Mouse (Mus musculus) forebrain, embryonic 11.5 days (tissue): ENCODE data around the gene Pi4k2a. TPM values are rescaled to one million over a fixed set of nuclear protein-coding genes. Genes with fewer than 3 reads are reported as not detected.

ENCODE experiments used
- ATAC-seq: fragments of 200-750 bp; cut with Nextera tagmentation; replicated peaks from 2 replicates; pipeline ENCODE4 v1.8.0; 2017; ENCODE audit warnings: moderate TSS enrichment; ENCODE audit not compliant: low FRiP score
- DNase-seq: peaks from one replicate; pipeline ENCODE4 v3.0.0-alpha.2; 2017; ENCODE audit warnings: low spot score
- H3K27ac ChIP-seq: fragments of 300-500 bp; sonication (generic); 2 replicates; pipeline ENCODE4 v1.5.1; 2014; ENCODE audit warnings: low read depth, low read length
- H3K27me3 ChIP-seq: fragments of 300-500 bp; sonication (generic); 2 replicates; pipeline ENCODE4 v1.6.1; 2014; ENCODE audit warnings: mild to moderate bottlenecking, low read length, mixed read lengths; ENCODE audit not compliant: control insufficient read depth, insufficient read depth
- H3K36me3 ChIP-seq: fragments of 300-500 bp; sonication (generic); 2 replicates; pipeline ENCODE4 v1.6.1; 2014; ENCODE audit warnings: mild to moderate bottlenecking, low read length, moderate library complexity, mixed read lengths; ENCODE audit not compliant: control insufficient read depth, insufficient read depth
- H3K4me1 ChIP-seq: fragments of 300-500 bp; sonication (generic); replicated peaks from 2 replicates; pipeline ENCODE4 v1.6.1; 2014; ENCODE audit warnings: low read length, mixed read lengths; ENCODE audit not compliant: control insufficient read depth, insufficient read depth
- H3K4me2 ChIP-seq: fragments of 300-500 bp; sonication (generic); 2 replicates; pipeline ENCODE4 v1.6.1; 2014; ENCODE audit warnings: low read depth, mild to moderate bottlenecking, low read length, moderate library complexity, mixed read lengths; ENCODE audit not compliant: severe bottlenecking
- H3K4me3 ChIP-seq: fragments of 300-500 bp; sonication (generic); 2 replicates; pipeline ENCODE4 v1.5.1; 2014; ENCODE audit warnings: low read depth, low read length
- H3K9ac ChIP-seq: fragments of 300-500 bp; sonication (generic); 2 replicates; pipeline ENCODE4 v1.6.1; 2014; ENCODE audit warnings: low read length
- H3K9me3 ChIP-seq: fragments of 300-500 bp; sonication (generic); 2 replicates; pipeline ENCODE4 v1.6.1; 2016; ENCODE audit warnings: low read length, mixed read lengths; ENCODE audit not compliant: control insufficient read depth
- WGBS: fragments of 180-500 bp; shearing (Covaris S2); extraction: QIAGEN DNeasy Blood & Tissue Kit; methylation state at CpG from one replicate; pipeline ENCODE4 v1.1.7; 2014; 5-methylcytosine and 5-hydroxymethylcytosine counted together
- polyA plus RNA-seq: library from polyadenylated mRNA; unstranded; fragments of >200 nt; fragmentation: Nextera tagmentation; extraction: Ambion mirVana; gene quantifications from 2 replicates; pipeline ENCODE4 v1.2.1, GENCODE M21; 2014

The Pi4k2a gene
- polyA plus RNA-seq, 1 experiment from 2014 or later, result 29.0 TPM

DNA sequence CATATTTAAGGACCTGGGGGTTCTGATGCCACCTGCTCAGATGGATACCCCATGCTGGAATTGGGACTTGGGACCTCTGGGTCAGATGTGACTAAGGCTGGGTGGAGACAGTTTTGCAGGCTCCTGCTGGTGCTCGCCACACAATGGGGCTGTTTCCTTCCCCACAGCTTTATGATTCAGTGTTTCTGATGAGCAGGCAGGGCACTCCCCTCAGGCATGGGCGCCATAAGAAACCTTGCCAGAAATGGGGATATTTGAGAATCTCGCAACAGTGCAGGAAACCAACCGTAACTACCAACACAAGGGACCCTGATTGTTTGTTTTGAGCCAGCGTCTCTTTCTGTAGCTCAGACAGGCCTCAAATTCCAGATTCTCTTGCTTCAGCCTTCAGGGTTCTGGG, 40.8 kb downstream of the Pi4k2a start:
- WGBS, result 79% methylated on average over 5 of the region's 5 CpGs

DNA sequence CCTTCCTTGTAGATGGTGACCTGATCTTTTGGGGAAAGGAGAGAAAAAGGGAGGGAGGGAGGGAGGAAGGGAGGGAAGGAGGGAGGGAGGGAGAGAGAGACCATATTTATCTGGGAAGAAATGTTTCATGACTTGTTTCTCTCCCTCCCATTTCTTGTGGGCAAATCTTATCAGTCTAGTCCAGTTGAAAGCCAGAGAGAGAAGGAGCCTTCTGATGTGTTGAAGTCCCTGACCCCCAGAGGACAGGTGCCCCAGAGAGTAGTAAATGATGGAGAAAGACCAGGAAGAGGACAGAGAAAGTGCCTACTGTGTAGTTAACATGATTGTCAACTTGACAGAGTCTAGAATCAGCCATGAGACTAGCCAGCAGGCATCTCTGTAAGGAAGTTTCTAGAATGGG, 44.8 kb downstream of the Pi4k2a start:
- H3K4me3 ChIP-seq, result no peak overlapping the region
- ATAC-seq (no peak), DNase-seq (no peak)
- H3K27me3 ChIP-seq, result no peaks in the 10 kb centered on the region
- H3K4me1 ChIP-seq, result peaks cover 3% of the 10 kb centered on the region; the same call in 1 of the 2 replicates
- H3K27ac ChIP-seq, result no peak overlapping the region
- H3K9ac ChIP-seq, result no peak overlapping the region
- H3K36me3 ChIP-seq, result no peaks in the 10 kb centered on the region
- H3K9me3 ChIP-seq, result no peaks in the 10 kb centered on the region
- H3K4me2 ChIP-seq, result no peak overlapping the region

More for the DNA sequence above, 40.8 kb downstream of the Pi4k2a start:
- ATAC-seq (no peak), DNase-seq (no peak)
- H3K9ac ChIP-seq, result no peak overlapping the region
- peaks cover 6% of the 10 kb centered on the region for H3K4me1 ChIP-seq
- no peak overlapping the region for H3K27ac ChIP-seq
- no peaks in the 10 kb centered on the region for H3K36me3 ChIP-seq
- H3K27me3 ChIP-seq, result no peaks in the 10 kb centered on the region
- no peaks in the 10 kb centered on the region for H3K9me3 ChIP-seq
- H3K4me2 ChIP-seq, result no peak overlapping the region
- no peak overlapping the region for H3K4me3 ChIP-seq

DNA sequence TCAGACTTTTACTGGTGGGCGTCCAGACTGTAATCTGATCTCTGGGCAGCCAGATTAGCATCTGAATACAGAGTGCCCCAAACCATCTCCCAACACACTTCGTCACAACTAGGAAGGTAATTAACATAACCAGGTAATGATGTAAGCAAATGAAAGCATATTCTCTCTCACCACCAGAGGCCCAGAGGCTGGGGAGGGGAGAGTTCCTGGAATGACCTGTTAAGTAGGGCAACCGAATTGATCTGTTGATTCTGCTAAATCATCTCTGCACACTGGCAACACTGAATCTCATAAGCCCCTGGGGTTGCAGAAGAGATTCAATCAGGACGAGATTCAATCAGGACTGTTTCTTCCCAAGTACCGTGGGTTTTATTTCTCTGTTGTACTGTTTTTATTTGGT, 45.9 kb downstream of the Pi4k2a start:
- Histone ChIP-seq H3K9me3 (no peaks in the 10 kb centered on the region), H3K4me2 (no peak overlapping the region), H3K27me3 (no peaks in the 10 kb centered on the region), H3K4me3 (no peak overlapping the region), H3K9ac (no peak overlapping the region), H3K27ac (no peak overlapping the region), H3K4me1 (peaks cover 3% of the 10 kb centered on the region; the same call in 1 of the 2 replicates), H3K36me3 (no peaks in the 10 kb centered on the region)
- no peak for DNase-seq
- ATAC-seq, result 0 out of 2 replicates have a peak, but pooled peaks have one; percentile 39
- 26% methylated on average over 5 of the region's 5 CpGs for WGBS

GRCm38 (mm10) chr19:42137167-42137672, 47.0 kb downstream of the Pi4k2a start:
- DNase-seq (no peak), ATAC-seq (no peak)
- Histone ChIP-seq H3K9me3 (no peaks in the 10 kb centered on the region), H3K36me3 (no peaks in the 10 kb centered on the region), H3K4me3 (no peak overlapping the region), H3K4me2 (no peak overlapping the region), H3K27ac (no peak overlapping the region), H3K4me1 (peaks cover 3% of the 10 kb centered on the region; the same call in 1 of the 2 replicates), H3K27me3 (no peaks in the 10 kb centered on the region), H3K9ac (no peak overlapping the region)
- WGBS, result 89% methylated on average over 4 of the region's 4 CpGs

- WGBS, result 90% methylated on average over 15 of the region's 15 CpGs
- Histone ChIP-seq H3K4me1 (peaks cover 3% of the 10 kb centered on the region; the same call in 1 of the 2 replicates), H3K9me3 (no peaks in the 10 kb centered on the region), H3K9ac (no peak overlapping the region), H3K4me3 (no peak overlapping the region), H3K36me3 (no peaks in the 10 kb centered on the region), H3K4me2 (no peak overlapping the region), H3K27me3 (no peaks in the 10 kb centered on the region), H3K27ac (no peak overlapping the region)
- ATAC-seq, result no peak
- no peak for DNase-seq
Observed at GRCm38 (mm10) chr19:42138517-42139285, 48.4 kb downstream of the Pi4k2a start.

DNA sequence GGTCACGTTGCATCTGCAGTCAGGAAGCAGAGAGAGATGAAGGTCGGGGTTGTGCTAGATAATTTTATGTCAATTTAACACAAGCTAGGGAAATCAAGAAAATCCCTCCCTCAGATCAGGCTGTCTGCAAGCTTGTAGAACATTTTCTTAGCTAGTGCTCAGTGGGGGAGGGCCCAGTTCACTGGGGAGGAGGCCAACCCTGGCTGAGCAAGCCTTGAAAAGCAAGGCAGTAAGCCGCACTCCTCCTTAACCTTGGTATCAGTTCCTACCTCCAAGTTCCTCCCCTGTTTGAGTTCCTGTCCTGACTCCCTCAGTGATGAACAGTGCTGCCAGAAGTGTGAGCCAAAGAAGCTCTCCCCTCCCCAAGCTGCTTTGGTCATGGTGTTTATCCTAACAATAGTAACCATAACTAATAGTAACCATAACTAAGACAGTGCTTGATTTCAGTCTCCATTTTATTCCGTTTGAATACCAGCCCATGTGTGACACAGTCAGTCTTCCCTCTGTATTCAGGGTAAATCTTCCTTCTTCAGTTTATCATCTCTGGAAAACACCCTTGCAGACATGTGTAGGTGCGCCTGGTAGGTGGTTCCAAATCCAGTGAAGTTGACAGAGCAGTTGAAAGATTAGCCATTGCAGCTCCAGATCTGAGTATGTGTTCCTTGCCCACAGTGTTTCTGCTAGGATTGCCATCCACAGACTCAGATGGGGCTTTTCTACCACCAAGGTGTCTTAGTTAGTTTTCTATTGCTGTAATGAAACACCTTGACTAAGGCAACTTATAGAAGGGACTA, 49.7 kb downstream of the Pi4k2a start:
- WGBS, result 84% methylated on average over 5 of the region's 5 CpGs
- Histone ChIP-seq H3K4me3 (no peak overlapping the region), H3K9ac (no peak overlapping the region), H3K4me1 (peaks cover 3% of the 10 kb centered on the region; the same call in 1 of the 2 replicates), H3K9me3 (no peaks in the 10 kb centered on the region), H3K27ac (no peak overlapping the region), H3K27me3 (no peaks in the 10 kb centered on the region), H3K36me3 (no peaks in the 10 kb centered on the region), H3K4me2 (no peak overlapping the region)
- ATAC-seq (no peak), DNase-seq (no peak)

DNA sequence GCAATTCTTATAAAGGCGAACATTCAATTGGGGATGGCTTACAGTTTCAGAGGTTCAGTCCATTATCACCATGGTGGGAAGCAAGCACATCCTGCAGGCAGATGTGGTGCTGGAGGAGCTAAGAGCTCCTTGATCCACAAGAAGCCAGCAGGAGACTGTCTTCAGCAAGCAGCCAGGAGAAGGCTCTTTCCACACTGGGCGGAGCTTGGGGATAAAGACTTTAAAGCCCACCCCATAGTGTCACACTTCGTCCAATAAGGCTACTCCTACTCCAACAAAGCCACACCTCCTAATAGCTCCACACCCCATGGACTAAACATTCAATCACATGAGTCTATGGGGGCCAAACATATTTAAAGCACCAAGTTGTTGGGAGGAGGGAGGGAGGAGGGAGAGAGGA, 51.7 kb downstream of the Pi4k2a start:
- ATAC-seq, result no peak
- Histone ChIP-seq H3K36me3 (no peaks in the 10 kb centered on the region), H3K27ac (no peak overlapping the region), H3K27me3 (peaks cover 4% of the 10 kb centered on the region; the same call in 1 of the 2 replicates), H3K9ac (no peak overlapping the region), H3K4me3 (no peak overlapping the region), H3K4me1 (no peaks in the 10 kb centered on the region), H3K4me2 (no peak overlapping the region), H3K9me3 (no peaks in the 10 kb centered on the region)
- 65% methylated on average over 3 of the region's 3 CpGs for WGBS
- no peak for DNase-seq

GRCm38 (mm10) chr19:42142757-42143156, 52.5 kb downstream of the Pi4k2a start:
- Histone ChIP-seq H3K9ac (no peak overlapping the region), H3K27me3 (peaks cover 4% of the 10 kb centered on the region; the same call in 1 of the 2 replicates), H3K9me3 (no peaks in the 10 kb centered on the region), H3K4me2 (no peak overlapping the region), H3K4me3 (no peak overlapping the region), H3K36me3 (no peaks in the 10 kb centered on the region), H3K4me1 (no peaks in the 10 kb centered on the region), H3K27ac (no peak overlapping the region)
- DNase-seq (no peak), ATAC-seq (no peak)
- 84% methylated on average over 2 of the region's 2 CpGs for WGBS
